Mouse (Mus musculus) megakaryocyte progenitor cell, adult 5-6 weeks (primary cell): ENCODE results near the gene Calcoco2. TPM values are rescaled to one million over a fixed set of nuclear protein-coding genes. Genes with fewer than 3 reads are reported as not detected.

ENCODE experiments used
- total RNA-seq, 2 experiments: library from RNA; stranded (forward) in 1 of 2; stranded (reverse) in 1 of 2; fragments of 157-497, 149-512 nt in 1 of 2; fragments of 200-1000 nt in 1 of 2; gene quantifications; 2 replicates each; pipeline versions ENCODE4 v1.2.3 to v1.2.4; 2015 to 2017

Calcoco2 gene
- total RNA-seq, 2 experiments from 2014 or later: not detected

Other genes with a start within 250 kb of the Calcoco2 start
- gene B4galnt2, start 197.1 kb downstream of the Calcoco2 start, total RNA-seq (2015): not detected in 2 replicates
- not detected in 2 replicates for gene B4galnt2, start 197.1 kb downstream of the Calcoco2 start, total RNA-seq (2017)
- not detected in 2 replicates for gene Igf2bp1, start 106.0 kb downstream of the Calcoco2 start, total RNA-seq (2015)
- gene Igf2bp1, start 106.0 kb downstream of the Calcoco2 start, total RNA-seq (2017): not detected in 2 replicates
- gene Gip, start 87.4 kb downstream of the Calcoco2 start, total RNA-seq (2015): not detected in 2 replicates
- gene Gip, start 87.4 kb downstream of the Calcoco2 start, total RNA-seq (2017): not detected in 2 replicates
- gene Snf8, start 77.1 kb downstream of the Calcoco2 start, total RNA-seq (2015): 71.4 and 78.1 TPM in 2 replicates
- gene Snf8, start 77.1 kb downstream of the Calcoco2 start, total RNA-seq (2017): 51.6 and 56.1 TPM in 2 replicates
- 21.3 and 21.8 TPM in 2 replicates for gene Ube2z, start 46.6 kb downstream of the Calcoco2 start, total RNA-seq (2015)
- gene Ube2z, start 46.6 kb downstream of the Calcoco2 start, total RNA-seq (2017): 18.2 and 19.3 TPM in 2 replicates
- gene Atp5g1, start 36.3 kb downstream of the Calcoco2 start, total RNA-seq (2015): 577 and 669 TPM in 2 replicates
- gene Atp5g1, start 36.3 kb downstream of the Calcoco2 start, total RNA-seq (2017): 72.0 and 102 TPM in 2 replicates
- gene Ttll6, start 21.8 kb upstream of the Calcoco2 start, total RNA-seq (2015): not detected in 2 replicates
- gene Ttll6, start 21.8 kb upstream of the Calcoco2 start, total RNA-seq (2017): not detected in 2 replicates
- not detected in 2 replicates for gene Hoxb13, start 82.4 kb upstream of the Calcoco2 start, total RNA-seq (2015)
- not detected in 2 replicates for gene Hoxb13, start 82.4 kb upstream of the Calcoco2 start, total RNA-seq (2017)
- not detected in 2 replicates for gene Hoxb9, start 159.5 kb upstream of the Calcoco2 start, total RNA-seq (2015)
- gene Hoxb9, start 159.5 kb upstream of the Calcoco2 start, total RNA-seq (2017): not detected in 2 replicates
- not detected in 2 replicates for gene Hoxb8, start 169.9 kb upstream of the Calcoco2 start, total RNA-seq (2015)
- gene Hoxb8, start 169.9 kb upstream of the Calcoco2 start, total RNA-seq (2017): not detected in 2 replicates
- gene Hoxb7, start 174.7 kb upstream of the Calcoco2 start, total RNA-seq (2015): not detected in 2 replicates
- not detected in 2 replicates for gene Hoxb7, start 174.7 kb upstream of the Calcoco2 start, total RNA-seq (2017)
- not detected in 2 replicates for gene Hoxb6, start 180.5 kb upstream of the Calcoco2 start, total RNA-seq (2015)
- 0.30 TPM in 1 of 2 replicates, not detected in the other for gene Hoxb6, start 180.5 kb upstream of the Calcoco2 start, total RNA-seq (2017)
- gene Hoxb5, start 191.4 kb upstream of the Calcoco2 start, total RNA-seq (2015): 0.07 and 0.44 TPM in 2 replicates
- 0.14 TPM in 1 of 2 replicates, not detected in the other for gene Hoxb5, start 191.4 kb upstream of the Calcoco2 start, total RNA-seq (2017)
- gene Hoxb4, start 206.3 kb upstream of the Calcoco2 start, total RNA-seq (2015): 1.7 and 2.7 TPM in 2 replicates
- 1.5 and 2.2 TPM in 2 replicates for gene Hoxb4, start 206.3 kb upstream of the Calcoco2 start, total RNA-seq (2017)
- 1.2 and 1.6 TPM in 2 replicates for gene Hoxb3, start 211.4 kb upstream of the Calcoco2 start, total RNA-seq (2015)
- 0.83 and 1.3 TPM in 2 replicates for gene Hoxb3, start 211.4 kb upstream of the Calcoco2 start, total RNA-seq (2017)
- gene Hoxb2, start 238.6 kb upstream of the Calcoco2 start, total RNA-seq (2015): 0.07 and 0.49 TPM in 2 replicates
- 0.12 and 0.14 TPM in 2 replicates for gene Hoxb2, start 238.6 kb upstream of the Calcoco2 start, total RNA-seq (2017)